Mouse (Mus musculus): ENCODE measurements around the gene Kcnh1. TPM values are rescaled to one million over a fixed set of nuclear protein-coding genes. Genes with fewer than 3 reads are reported as not detected.
A peak's percentile ranks its signal among the peaks of the same experiment; 100 is the strongest.

The Kcnh1 gene
- total RNA-seq, 2 experiments from 2014 or later, result 0.07 to 0.19 TPM

GRCm38 (mm10) chr1:192402911-192403704, 212.5 kb downstream of the Kcnh1 start:
- DNase-seq (ENCODE audit: low spot score in 2 of 2), result no peak

GRCm38 (mm10) chr1:192405136-192405535, 214.6 kb downstream of the Kcnh1 start:
- no peak for DNase-seq (ENCODE audit: low spot score in 2 of 2)

- DNase-seq (ENCODE audit: low spot score in 2 of 2), result no peak
Observed at GRCm38 (mm10) chr1:192406589-192406988, 216.0 kb downstream of the Kcnh1 start.

GRCm38 (mm10) chr1:192415813-192416212, 225.2 kb downstream of the Kcnh1 start:
- DNase-seq (ENCODE audit: low spot score in 2 of 2), result no peak

- DNase-seq (ENCODE audit: low spot score in 2 of 2), result no peak
Observed at GRCm38 (mm10) chr1:192416241-192416821, 225.8 kb downstream of the Kcnh1 start.

GRCm38 (mm10) chr1:192419176-192419575, 228.6 kb downstream of the Kcnh1 start:
- DNase-seq (ENCODE audit: low spot score in 2 of 2), result no peak

GRCm38 (mm10) chr1:192421377-192422166, 231.0 kb downstream of the Kcnh1 start:
- no peak for DNase-seq (ENCODE audit: low spot score in 2 of 2)

- DNase-seq (ENCODE audit: low spot score in 2 of 2), result no peak
Observed at GRCm38 (mm10) chr1:192431423-192431822, 240.8 kb downstream of the Kcnh1 start.

- no peak for DNase-seq (ENCODE audit: low spot score in 2 of 2)
Observed at GRCm38 (mm10) chr1:192435503-192435902, 244.9 kb downstream of the Kcnh1 start.

GRCm38 (mm10) chr1:192439151-192439837, 248.7 kb downstream of the Kcnh1 start:
- no peak for DNase-seq (ENCODE audit: low spot score in 2 of 2)

- no peak for DNase-seq (ENCODE audit: low spot score in 2 of 2)
Observed at GRCm38 (mm10) chr1:192442772-192443445, 252.3 kb downstream of the Kcnh1 start.

GRCm38 (mm10) chr1:192443998-192444657, 253.6 kb downstream of the Kcnh1 start:
- peak in 1 of 2 experiments; percentile 9 for DNase-seq (ENCODE audit: low spot score in 2 of 2)

GRCm38 (mm10) chr1:192444658-192445447, 254.3 kb downstream of the Kcnh1 start:
- DNase-seq (ENCODE audit: low spot score in 2 of 2), result no peak

- DNase-seq (ENCODE audit: low spot score in 2 of 2), result no peak
Observed at GRCm38 (mm10) chr1:192446158-192446557, 255.6 kb downstream of the Kcnh1 start.

GRCm38 (mm10) chr1:192447666-192448065, 257.1 kb downstream of the Kcnh1 start:
- DNase-seq (ENCODE audit: low spot score in 2 of 2), result no peak

- DNase-seq (ENCODE audit: low spot score in 2 of 2), result no peak
Observed at GRCm38 (mm10) chr1:192448512-192448911, 257.9 kb downstream of the Kcnh1 start.

GRCm38 (mm10) chr1:192449572-192450351, 259.2 kb downstream of the Kcnh1 start:
- no peak for DNase-seq (ENCODE audit: low spot score in 2 of 2)

- no peak for DNase-seq (ENCODE audit: low spot score in 2 of 2)
Observed at GRCm38 (mm10) chr1:192450425-192450824, 259.9 kb downstream of the Kcnh1 start.

All from adrenal gland, adult 18-20 months (tissue).